Mouse (Mus musculus): ENCODE measurements around the gene Hectd4. TPM values are rescaled to one million over a fixed set of nuclear protein-coding genes. Genes with fewer than 3 reads are reported as not detected.

The Hectd4 gene
- total and polyA plus RNA-seq, 3 experiments = 2.1 to 7.8 (median 6.0) TPM

GRCm38 (mm10) chr5:121342490-121342889 lies 122.5 kb downstream of the Hectd4 start:
- Histone ChIP-seq H3K36me3 (replicated peaks in 1 of 2; ENCODE audit: control insufficient read depth in 1 of 2, insufficient read depth in 1 of 2, low read length in 1 of 2) (peaks cover 45 to 77% of the 10 kb centered on the region in 2 experiments), H3K27ac (ENCODE audit: insufficient read depth, low read depth) (no peak overlapping the region), H3K27me3 (replicated peaks) (no peaks in the 10 kb centered on the region), H3K79me2 (replicated peaks; ENCODE audit: control insufficient read depth, extremely low read depth, insufficient read depth, poor library complexity, severe bottlenecking) (no peaks in the 10 kb centered on the region), H3K4me3 (replicated peaks in 1 of 3; ENCODE audit: low read depth in 2 of 3, low read length in 2 of 3, poor library complexity in 1 of 3) (no peak overlapping the region), H3K9me3 (replicated peaks; ENCODE audit: low read length) (no peaks in the 10 kb centered on the region), H3K4me2 (ENCODE audit: insufficient read depth, low read depth, poor library complexity, severe bottlenecking) (no peak overlapping the region), H3K9ac (ENCODE audit: insufficient read depth, low read depth) (no peak overlapping the region), H3K4me1 (ENCODE audit: control insufficient read depth in 1 of 2, insufficient read depth in 2 of 2) (peaks cover 0 to 22% of the 10 kb centered on the region in 2 experiments; a peak in 2 of 4 replicates)
- TF ChIP-seq NRF1 (IDR thresholded peaks at IDR 0.05; ENCODE audit: low read depth, low read length) = no peak
- no peak for TF ChIP-seq USF2 (conservative IDR thresholded peaks at IDR 0.05; ENCODE audit: low read depth, low read length)
- in situ Hi-C loops (cut with MboI; ENCODE audit: low pct_ligation_motif_present, low pct_unique_long_range_greater_than_20kb, low sequenced_read_pairs) (no loop called here), dilution Hi-C loops (cut with MboI; ENCODE audit: extremely low pct_ligation_motif_present, extremely low pct_unique_long_range_greater_than_20kb, low sequenced_read_pairs) (no loop called here)
- DNase-seq (ENCODE audit: extremely low read depth) = no peak

GRCm38 (mm10) chr5:121343997-121344396 lies 124.0 kb downstream of the Hectd4 start:
- Histone ChIP-seq H3K9me3 (replicated peaks; ENCODE audit: low read length) (no peaks in the 10 kb centered on the region), H3K27ac (ENCODE audit: insufficient read depth, low read depth) (no peak overlapping the region), H3K36me3 (replicated peaks in 1 of 2; ENCODE audit: control insufficient read depth in 1 of 2, insufficient read depth in 1 of 2, low read length in 1 of 2) (peaks cover 48 to 80% of the 10 kb centered on the region in 2 experiments), H3K9ac (ENCODE audit: insufficient read depth, low read depth) (no peak overlapping the region), H3K4me1 (ENCODE audit: control insufficient read depth in 1 of 2, insufficient read depth in 2 of 2) (peaks cover 0 to 22% of the 10 kb centered on the region in 2 experiments; a peak in 2 of 4 replicates), H3K27me3 (replicated peaks) (no peaks in the 10 kb centered on the region), H3K4me2 (ENCODE audit: insufficient read depth, low read depth, poor library complexity, severe bottlenecking) (no peak overlapping the region), H3K79me2 (replicated peaks; ENCODE audit: control insufficient read depth, extremely low read depth, insufficient read depth, poor library complexity, severe bottlenecking) (no peaks in the 10 kb centered on the region), H3K4me3 (replicated peaks in 1 of 3; ENCODE audit: low read depth in 2 of 3, low read length in 2 of 3, poor library complexity in 1 of 3) (no peak overlapping the region)
- dilution Hi-C loops (cut with MboI; ENCODE audit: extremely low pct_ligation_motif_present, extremely low pct_unique_long_range_greater_than_20kb, low sequenced_read_pairs) = no loop called here
- DNase-seq (ENCODE audit: extremely low read depth) = no peak
- no peak for TF ChIP-seq PAX5 (IDR thresholded peaks at IDR 0.05; ENCODE audit: low read length)
- TF ChIP-seq NRF1 (IDR thresholded peaks at IDR 0.05; ENCODE audit: low read depth, low read length) = no peak
- no peak for TF ChIP-seq USF1 (IDR thresholded peaks at IDR 0.05; ENCODE audit: low read depth, low read length)
- TF ChIP-seq POLR2AphosphoS2 (IDR thresholded peaks at IDR 0.05; ENCODE audit: low read depth, low read length) = no peak
- no peak for TF ChIP-seq ZC3H11A (IDR thresholded peaks at IDR 0.05; ENCODE audit: low read depth, low read length)
- no peak for TF ChIP-seq CHD1 (IDR thresholded peaks at IDR 0.05; ENCODE audit: low read depth, low read length)
- TF ChIP-seq ZKSCAN1 (IDR thresholded peaks at IDR 0.05; ENCODE audit: borderline replicate concordance, low read depth, low read length) = no peak
- TF ChIP-seq TBP (conservative IDR thresholded peaks at IDR 0.05; ENCODE audit: low read depth, low read length) = no peak
- TF ChIP-seq RCOR1 (conservative IDR thresholded peaks at IDR 0.05; ENCODE audit: low read depth, low read length) = no peak
- no peak for TF ChIP-seq ZMIZ1 (IDR thresholded peaks at IDR 0.05; ENCODE audit: low read depth, low read length)
- no peak for TF ChIP-seq SIN3A (IDR thresholded peaks at IDR 0.05; ENCODE audit: low read length)
- no peak for TF ChIP-seq EP300 (IDR thresholded peaks at IDR 0.05; ENCODE audit: low read length)
- no peak for TF ChIP-seq E2F4 (IDR thresholded peaks at IDR 0.05; ENCODE audit: insufficient replicate concordance, low read depth, low read length)
- TF ChIP-seq NELFE (IDR thresholded peaks at IDR 0.05; ENCODE audit: low read depth, low read length) = no peak
- TF ChIP-seq ELF1 (IDR thresholded peaks at IDR 0.05; ENCODE audit: low read depth, low read length) = no peak
- no peak for TF ChIP-seq JUND (conservative IDR thresholded peaks at IDR 0.05; ENCODE audit: low read depth, low read length)
- no peak for TF ChIP-seq RAD21 (IDR thresholded peaks at IDR 0.05; ENCODE audit: low read depth, low read length)
- in situ Hi-C loops (cut with MboI; ENCODE audit: low pct_ligation_motif_present, low pct_unique_long_range_greater_than_20kb, low sequenced_read_pairs) = no loop called here
